Mouse (Mus musculus) liver, embryonic 14.5 days (tissue): Measurements from ENCODE around the gene Atg7. TPM values are rescaled to one million over a fixed set of nuclear protein-coding genes. Genes with fewer than 3 reads are reported as not detected.
"Not testable (repeated sequence)": the region's sequence is repeated elsewhere in the genome, so short reads cannot be mapped to it uniquely, and the experiment has no call there.

ENCODE experiments used
- ATAC-seq: fragments of 200-750 bp; cut with Nextera tagmentation; 2 replicates; pipeline ENCODE4 v1.8.0; 2017; ENCODE audit warnings: moderate number of reproducible peaks, mild to moderate bottlenecking, moderate library complexity; ENCODE audit not compliant: insufficient read depth
- DNase-seq, 3 experiments: peaks; one replicate each; pipeline ENCODE4 v3.0.0-alpha.2; 2012 to 2013; ENCODE audit warnings: low read depth in 3 of 3, low spot score in 3 of 3
- H3K27ac ChIP-seq: fragments of 300-500 bp; sonication (generic); 2 replicates; pipeline ENCODE4 v1.5.1; 2014; ENCODE audit warnings: moderate library complexity, mild to moderate bottlenecking, control low read depth, inconsistent platforms
- H3K27me3 ChIP-seq: fragments of 300-500 bp; sonication (generic); 2 replicates; pipeline ENCODE4 v1.6.1; 2014; ENCODE audit warnings: mild to moderate bottlenecking, low read length, moderate library complexity; ENCODE audit not compliant: control insufficient read depth, insufficient read depth
- H3K36me3 ChIP-seq: fragments of 300-500 bp; sonication (generic); replicated peaks from 2 replicates; pipeline ENCODE4 v1.6.1; 2014; ENCODE audit warnings: low read depth; ENCODE audit not compliant: control insufficient read depth, insufficient read depth
- H3K4me1 ChIP-seq, 2 experiments: fragments of 200-500 bp in 1 of 2; fragments of 300-500 bp in 1 of 2; sonication (generic) in 1 of 2; replicated peaks; 2 replicates each; pipeline ENCODE4 v1.6.1; 2012 to 2014; ENCODE audit warnings: antibody characterized with exemption in 1 of 2, inconsistent platforms in 1 of 2, low read length in 1 of 2; ENCODE audit not compliant: control insufficient read depth in 2 of 2, insufficient read depth in 2 of 2
- H3K4me2 ChIP-seq: fragments of 300-500 bp; sonication (generic); 2 replicates; pipeline ENCODE4 v1.6.1; 2014; ENCODE audit warnings: low read depth, mild to moderate bottlenecking, control low read depth, moderate library complexity
- H3K4me3 ChIP-seq, 2 experiments: fragments of 200-500 bp in 1 of 2; fragments of 300-500 bp in 1 of 2; sonication (generic) in 1 of 2; 2 replicates each; pipeline ENCODE4 v1.5.1; 2012 to 2014; ENCODE audit warnings: low read depth in 2 of 2, low read length in 2 of 2, mild to moderate bottlenecking in 2 of 2, control low read depth in 1 of 2, inconsistent platforms in 1 of 2, moderate library complexity in 1 of 2; ENCODE audit not compliant: insufficient read depth in 1 of 2
- H3K9ac ChIP-seq: fragments of 300-500 bp; sonication (generic); replicated peaks from 2 replicates; pipeline ENCODE4 v1.6.1; 2014; ENCODE audit warnings: mild to moderate bottlenecking, control low read depth, moderate library complexity
- H3K9me3 ChIP-seq: fragments of 300-500 bp; sonication (generic); 2 replicates; pipeline ENCODE4 v1.6.1; 2016; ENCODE audit warnings: low read length, mixed read lengths; ENCODE audit not compliant: control insufficient read depth
- CTCF ChIP-seq: IDR thresholded peaks from 2 replicates; pipeline ENCODE4 v1.5.1; 2016; ENCODE audit warnings: antibody characterized with exemption, low read depth, control low read depth
- EP300 ChIP-seq: IDR thresholded peaks from 2 replicates; pipeline ENCODE4 v1.6.1; 2016; ENCODE audit warnings: antibody characterized with exemption, low read depth
- WGBS: fragments of 180-500 bp; shearing (Covaris S2); extraction: QIAGEN DNeasy Blood & Tissue Kit; methylation state at CpG from one replicate; pipeline ENCODE4 v1.1.7; 2014; ENCODE audit not compliant: insufficient replicate concordance; 5-methylcytosine and 5-hydroxymethylcytosine counted together
- polyA plus RNA-seq, 2 experiments: library from polyadenylated mRNA; depleted of rRNA in 1 of 2; stranded (reverse) in 1 of 2; unstranded in 1 of 2; fragments of >200 nt; fragmentation: Nextera tagmentation in 1 of 2; extraction: Ambion mirVana in 1 of 2; gene quantifications; 2 replicates each; pipeline versions ENCODE4 v1.2.1 to v1.2.3; 2012 to 2014

Gene Atg7
- polyA plus RNA-seq, 2 experiments: 4.8 to 11.8 TPM

- Histone ChIP-seq H3K27ac (no peak overlapping the region), H3K9me3 (no peaks in the 10 kb centered on the region), H3K9ac (no peak overlapping the region), H3K36me3 (no peaks in the 10 kb centered on the region), H3K4me3 (no peak overlapping the region), H3K27me3 (no peaks in the 10 kb centered on the region), H3K4me1 (peaks cover 14 to 30% of the 10 kb centered on the region in 2 experiments), H3K4me2 (no peak overlapping the region)
- DNase-seq (no peak), ATAC-seq (no peak)
- TF ChIP-seq EP300 (no peak), CTCF (no peak)
- WGBS: 61% methylated on average over 11 of the region's 11 CpGs
These were observed 243.8 kb downstream of the Atg7 start for GRCm38 (mm10) chr6:114886504-114887361.

GRCm38 (mm10) chr6:114888922-114889321 lies 246.0 kb downstream of the Atg7 start:
- Histone ChIP-seq H3K36me3 (no peaks in the 10 kb centered on the region), H3K4me2 (no peak overlapping the region), H3K4me3 (no peak overlapping the region), H3K27me3 (no peaks in the 10 kb centered on the region), H3K9ac (no peak overlapping the region), H3K9me3 (no peaks in the 10 kb centered on the region), H3K27ac (no peak overlapping the region), H3K4me1 (peaks cover 5 to 21% of the 10 kb centered on the region in 2 experiments)
- 83% methylated on average over 13 of the region's 13 CpGs for WGBS
- peak; percentile 45; the same call in 1 of the 2 replicates for TF ChIP-seq CTCF
- no peak for TF ChIP-seq EP300
- DNase-seq: no peak
- ATAC-seq: no peak

- peaks cover 13 to 28% of the 10 kb centered on the region in 2 experiments for H3K4me1 ChIP-seq
- WGBS: 86% methylated on average over 3 of the region's 3 CpGs
- not testable (repeated sequence) for H3K4me2 ChIP-seq, H3K27ac ChIP-seq, ATAC-seq, H3K9me3 ChIP-seq, H3K9ac ChIP-seq, H3K36me3 ChIP-seq, H3K27me3 ChIP-seq, H3K4me3 ChIP-seq, DNase-seq
These were observed 247.1 kb downstream of the Atg7 start for GRCm38 (mm10) chr6:114889971-114890370.

GRCm38 (mm10) chr6:114890411-114891115 lies 247.7 kb downstream of the Atg7 start:
- H3K9me3 ChIP-seq: no peaks in the 10 kb centered on the region
- DNase-seq (no peak), ATAC-seq (no peak)
- H3K36me3 ChIP-seq: no peaks in the 10 kb centered on the region
- no peak overlapping the region for H3K27ac ChIP-seq
- no peak overlapping the region for H3K4me3 ChIP-seq
- H3K27me3 ChIP-seq: no peaks in the 10 kb centered on the region
- no peak overlapping the region for H3K9ac ChIP-seq
- WGBS: 61% methylated on average over 19 of the region's 19 CpGs
- H3K4me1 ChIP-seq: peaks cover 13 to 28% of the 10 kb centered on the region in 2 experiments
- no peak overlapping the region for H3K4me2 ChIP-seq
- no peak for TF ChIP-seq EP300
- no peak for TF ChIP-seq CTCF

GRCm38 (mm10) chr6:114891272-114891671 lies 248.4 kb downstream of the Atg7 start:
- Histone ChIP-seq H3K9ac (no peak overlapping the region), H3K27ac (no peak overlapping the region)
- 92% methylated on average over 12 of the region's 12 CpGs for WGBS

More at GRCm38 (mm10) chr6:114891272-114891671, 248.4 kb downstream of the Atg7 start:
- no peak for DNase-seq
- Histone ChIP-seq H3K4me3 (no peak overlapping the region), H3K4me1 (peaks cover 13 to 28% of the 10 kb centered on the region in 2 experiments), H3K9me3 (no peaks in the 10 kb centered on the region), H3K4me2 (no peak overlapping the region), H3K36me3 (no peaks in the 10 kb centered on the region), H3K27me3 (no peaks in the 10 kb centered on the region)
- no peak for TF ChIP-seq CTCF
- no peak for TF ChIP-seq EP300
- no peak for ATAC-seq
